Mouse (Mus musculus) small intestine, adult 2 months (tissue): Measurements from ENCODE around the gene Prkca.

Source experiments
- CTCF ChIP-seq: fragments of 200-500 bp; IDR thresholded peaks from 2 replicates; pipeline ENCODE4 v1.5.1; 2012; ENCODE audit warnings: low read depth, mild to moderate bottlenecking, control low read depth, inconsistent platforms, low read length, moderate library complexity, mixed read lengths; ENCODE audit not compliant: insufficient replicate concordance, insufficient read length; ENCODE audit errors: extremely low read depth
- POLR2A ChIP-seq: fragments of 200-500 bp; IDR thresholded peaks from 2 replicates; pipeline ENCODE4 v1.6.1; 2012; ENCODE audit warnings: low read depth, mild to moderate bottlenecking, control low read depth, inconsistent platforms, low read length, moderate library complexity

DNA sequence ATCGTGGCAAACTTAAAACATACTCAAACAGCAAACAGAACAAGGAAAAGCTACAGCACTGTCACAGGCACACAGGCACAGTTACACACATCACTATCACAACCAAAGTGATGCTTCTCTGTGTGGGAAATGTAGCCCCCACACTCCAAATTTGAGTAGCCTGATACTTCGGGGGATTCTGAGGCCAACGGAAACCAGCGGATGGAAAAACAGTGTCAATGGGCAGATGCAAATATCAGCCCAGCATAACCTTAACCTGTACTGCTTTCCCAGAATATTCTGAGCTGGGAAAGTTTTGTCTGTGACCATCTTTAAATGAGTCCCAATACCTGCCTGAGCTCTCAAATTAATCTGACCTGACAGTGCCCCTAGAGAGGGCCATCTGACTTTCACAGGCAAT is 250.5 kb downstream of the Prkca start:
- TF ChIP-seq CTCF (no peak), POLR2A (no peak)
